Mouse (Mus musculus) neural tube, embryonic 12.5 days (tissue): ENCODE data around the gene Dip2c. TPM values are rescaled to one million over a fixed set of nuclear protein-coding genes. Genes with fewer than 3 reads are reported as not detected.

Experiments
- ATAC-seq: fragments of 200-750 bp; cut with Nextera tagmentation; 2 replicates; pipeline ENCODE4 v1.8.0; 2017; ENCODE audit warnings: low read depth, mild to moderate bottlenecking, moderate TSS enrichment, moderate library complexity; ENCODE audit not compliant: low FRiP score
- H3K27ac ChIP-seq: fragments of 300-500 bp; sonication (generic); 2 replicates; pipeline ENCODE4 v1.5.1; 2016
- H3K27me3 ChIP-seq: fragments of 300-500 bp; sonication (generic); replicated peaks from 2 replicates; pipeline ENCODE4 v1.6.1; 2016; ENCODE audit warnings: mild to moderate bottlenecking
- H3K36me3 ChIP-seq: fragments of 300-500 bp; sonication (generic); 2 replicates; pipeline ENCODE4 v1.6.1; 2016; ENCODE audit warnings: mild to moderate bottlenecking
- H3K4me1 ChIP-seq: fragments of 300-500 bp; sonication (generic); 2 replicates; pipeline ENCODE4 v1.6.1; 2016
- H3K4me2 ChIP-seq: fragments of 300-500 bp; sonication (generic); replicated peaks from 2 replicates; pipeline ENCODE4 v1.6.1; 2016; ENCODE audit warnings: mild to moderate bottlenecking
- H3K4me3 ChIP-seq: fragments of 300-500 bp; sonication (generic); 2 replicates; pipeline ENCODE4 v1.5.1; 2016
- H3K9ac ChIP-seq: fragments of 300-500 bp; sonication (generic); 2 replicates; pipeline ENCODE4 v1.6.1; 2016; ENCODE audit warnings: mild to moderate bottlenecking
- H3K9me3 ChIP-seq: fragments of 300-500 bp; sonication (generic); 2 replicates; pipeline ENCODE4 v1.6.1; 2016; ENCODE audit warnings: mild to moderate bottlenecking
- WGBS: fragments of 180-500 bp; shearing (Covaris S2); methylation state at CpG from one replicate; pipeline ENCODE4 v1.1.7; 2016; 5-methylcytosine and 5-hydroxymethylcytosine counted together
- polyA plus RNA-seq: library from polyadenylated mRNA; unstranded; fragments of >200 nt; fragmentation: Nextera tagmentation; extraction: Ambion mirVana; gene quantifications from 2 replicates; pipeline ENCODE4 v1.2.1, GENCODE M21; 2016

Gene Dip2c
- polyA plus RNA-seq, 1 experiment from 2014 or later, result 12.0 TPM

- Histone ChIP-seq H3K9me3 (no peaks in the 10 kb centered on the region), H3K27me3 (no peaks in the 10 kb centered on the region), H3K4me3 (no peak overlapping the region), H3K4me1 (no peaks in the 10 kb centered on the region), H3K9ac (no peak overlapping the region), H3K27ac (no peak overlapping the region), H3K36me3 (peaks cover 43% of the 10 kb centered on the region), H3K4me2 (no peak overlapping the region)
- no peak for ATAC-seq
- WGBS, result 52% methylated on average over 1 of the region's 1 CpGs
Measured at GRCm38 (mm10) chr13:9660711-9661110, 384.4 kb downstream of the Dip2c start.

- Histone ChIP-seq H3K9me3 (no peaks in the 10 kb centered on the region), H3K27ac (no peak overlapping the region), H3K4me3 (no peak overlapping the region), H3K36me3 (peaks cover 38% of the 10 kb centered on the region), H3K9ac (no peak overlapping the region), H3K27me3 (no peaks in the 10 kb centered on the region), H3K4me2 (no peak overlapping the region), H3K4me1 (no peaks in the 10 kb centered on the region)
- 91% methylated on average over 1 of the region's 1 CpGs for WGBS
- no peak for ATAC-seq
Measured at GRCm38 (mm10) chr13:9663593-9663992, 387.3 kb downstream of the Dip2c start.

- Histone ChIP-seq H3K36me3 (peaks cover 19% of the 10 kb centered on the region), H3K9ac (no peak overlapping the region), H3K4me1 (no peaks in the 10 kb centered on the region), H3K4me2 (no peak overlapping the region), H3K4me3 (no peak overlapping the region), H3K27me3 (no peaks in the 10 kb centered on the region), H3K27ac (no peak overlapping the region), H3K9me3 (no peaks in the 10 kb centered on the region)
- ATAC-seq, result no peak
- 90% methylated on average over 7 of the region's 7 CpGs for WGBS
Measured at GRCm38 (mm10) chr13:9667954-9668496, 391.7 kb downstream of the Dip2c start.

GRCm38 (mm10) chr13:9669246-9669645 lies 392.9 kb downstream of the Dip2c start:
- Histone ChIP-seq H3K27me3 (no peaks in the 10 kb centered on the region), H3K27ac (no peak overlapping the region), H3K4me1 (no peaks in the 10 kb centered on the region), H3K36me3 (peaks cover 15% of the 10 kb centered on the region), H3K9me3 (no peaks in the 10 kb centered on the region), H3K9ac (no peak overlapping the region), H3K4me3 (no peak overlapping the region), H3K4me2 (no peak overlapping the region)
- no peak for ATAC-seq
- 91% methylated on average over 5 of the region's 5 CpGs for WGBS

- WGBS, result 94% methylated on average over 1 of the region's 1 CpGs
- Histone ChIP-seq H3K36me3 (peaks cover 5% of the 10 kb centered on the region; the same call in 1 of the 2 replicates), H3K27me3 (no peaks in the 10 kb centered on the region), H3K9ac (no peak overlapping the region), H3K4me2 (no peak overlapping the region), H3K4me1 (no peaks in the 10 kb centered on the region), H3K9me3 (peaks cover 5% of the 10 kb centered on the region; the same call in 1 of the 2 replicates), H3K4me3 (no peak overlapping the region), H3K27ac (no peak overlapping the region)
- no peak for ATAC-seq
Measured at GRCm38 (mm10) chr13:9674126-9674525, 397.8 kb downstream of the Dip2c start.

- Histone ChIP-seq H3K9ac (no peak overlapping the region), H3K4me1 (no peaks in the 10 kb centered on the region), H3K27ac (no peak overlapping the region), H3K4me3 (no peak overlapping the region), H3K4me2 (no peak overlapping the region), H3K27me3 (no peaks in the 10 kb centered on the region), H3K9me3 (no peaks in the 10 kb centered on the region), H3K36me3 (peaks cover 35% of the 10 kb centered on the region)
- 98% methylated on average over 3 of the region's 3 CpGs for WGBS
- no peak for ATAC-seq
Measured at GRCm38 (mm10) chr13:9681492-9681891, 405.2 kb downstream of the Dip2c start.

GRCm38 (mm10) chr13:9683280-9683679 lies 407.0 kb downstream of the Dip2c start:
- Histone ChIP-seq H3K4me1 (no peaks in the 10 kb centered on the region), H3K9ac (no peak overlapping the region), H3K4me3 (no peak overlapping the region), H3K9me3 (no peaks in the 10 kb centered on the region), H3K4me2 (no peak overlapping the region), H3K27ac (no peak overlapping the region), H3K27me3 (no peaks in the 10 kb centered on the region), H3K36me3 (peaks cover 53% of the 10 kb centered on the region)
- WGBS, result 96% methylated on average over 4 of the region's 4 CpGs
- no peak for ATAC-seq

- Histone ChIP-seq H3K4me1 (no peaks in the 10 kb centered on the region), H3K4me2 (no peak overlapping the region), H3K27ac (no peak overlapping the region), H3K27me3 (no peaks in the 10 kb centered on the region), H3K9me3 (no peaks in the 10 kb centered on the region), H3K9ac (no peak overlapping the region), H3K36me3 (peaks cover 63% of the 10 kb centered on the region), H3K4me3 (no peak overlapping the region)
- no peak for ATAC-seq
- WGBS, result 94% methylated on average over 11 of the region's 11 CpGs
Measured at GRCm38 (mm10) chr13:9684153-9684923, 408.0 kb downstream of the Dip2c start.

GRCm38 (mm10) chr13:9686261-9686660 lies 409.9 kb downstream of the Dip2c start:
- Histone ChIP-seq H3K4me2 (no peak overlapping the region), H3K9ac (no peak overlapping the region), H3K36me3 (peaks cover 82% of the 10 kb centered on the region), H3K4me3 (no peak overlapping the region), H3K27me3 (no peaks in the 10 kb centered on the region), H3K27ac (no peak overlapping the region), H3K9me3 (no peaks in the 10 kb centered on the region), H3K4me1 (no peaks in the 10 kb centered on the region)
- ATAC-seq, result no peak
- WGBS, result 94% methylated on average over 7 of the region's 7 CpGs

- ATAC-seq, result no peak
- H3K36me3 ChIP-seq, result peaks cover 83% of the 10 kb centered on the region
- WGBS, result 91% methylated on average over 11 of the region's 11 CpGs
Measured at GRCm38 (mm10) chr13:9686765-9687164, 410.4 kb downstream of the Dip2c start.

GRCm38 (mm10) chr13:9689366-9689765 lies 413.0 kb downstream of the Dip2c start:
- WGBS, result 96% methylated on average over 16 of the region's 16 CpGs
- no peak for ATAC-seq

More at GRCm38 (mm10) chr13:9686765-9687164, 410.4 kb downstream of the Dip2c start:
- no peaks in the 10 kb centered on the region for H3K4me1 ChIP-seq
- H3K4me2 ChIP-seq, result no peak overlapping the region
- no peak overlapping the region for H3K9ac ChIP-seq
- H3K27ac ChIP-seq, result no peak overlapping the region
- no peak overlapping the region for H3K4me3 ChIP-seq
- no peaks in the 10 kb centered on the region for H3K9me3 ChIP-seq
- H3K27me3 ChIP-seq, result no peaks in the 10 kb centered on the region

GRCm38 (mm10) chr13:9692876-9693275 lies 416.5 kb downstream of the Dip2c start:
- Histone ChIP-seq H3K4me1 (no peaks in the 10 kb centered on the region), H3K9ac (no peak overlapping the region), H3K4me3 (no peak overlapping the region), H3K36me3 (peaks cover 78% of the 10 kb centered on the region), H3K27me3 (no peaks in the 10 kb centered on the region), H3K9me3 (no peaks in the 10 kb centered on the region), H3K4me2 (no peak overlapping the region), H3K27ac (no peak overlapping the region)
- ATAC-seq, result no peak
- 83% methylated on average over 3 of the region's 3 CpGs for WGBS

More at GRCm38 (mm10) chr13:9689366-9689765, 413.0 kb downstream of the Dip2c start:
- H3K27ac ChIP-seq, result no peak overlapping the region
- H3K9me3 ChIP-seq, result no peaks in the 10 kb centered on the region
- peaks cover 77% of the 10 kb centered on the region for H3K36me3 ChIP-seq
- no peak overlapping the region for H3K4me3 ChIP-seq
- H3K4me2 ChIP-seq, result no peak overlapping the region
- H3K4me1 ChIP-seq, result no peaks in the 10 kb centered on the region
- H3K9ac ChIP-seq, result no peak overlapping the region
- H3K27me3 ChIP-seq, result no peaks in the 10 kb centered on the region

- Histone ChIP-seq H3K9ac (no peak overlapping the region), H3K4me2 (no peak overlapping the region), H3K4me1 (no peaks in the 10 kb centered on the region), H3K27ac (no peak overlapping the region), H3K27me3 (no peaks in the 10 kb centered on the region), H3K9me3 (no peaks in the 10 kb centered on the region), H3K4me3 (no peak overlapping the region), H3K36me3 (peaks cover 63% of the 10 kb centered on the region)
- WGBS, result 96% methylated on average over 6 of the region's 6 CpGs
- no peak for ATAC-seq
Measured at GRCm38 (mm10) chr13:9694651-9695050, 418.3 kb downstream of the Dip2c start.
